Mouse (Mus musculus) myocyte (in vitro differentiated cells): ENCODE results near the gene Bcl9. TPM values are rescaled to one million over a fixed set of nuclear protein-coding genes. Genes with fewer than 3 reads are reported as not detected.

Experiments
- H3K27me3 ChIP-seq: one replicate; pipeline ENCODE4 v1.6.1; 2011; ENCODE audit not compliant: control insufficient read depth, insufficient read depth, insufficient read length
- H3K36me3 ChIP-seq: one replicate; pipeline ENCODE4 v1.6.1; 2011; ENCODE audit not compliant: control insufficient read depth, insufficient read depth
- H3K4me2 ChIP-seq: one replicate; pipeline ENCODE4 v1.6.1; 2011; ENCODE audit warnings: low read depth, control low read depth
- H3K4me3 ChIP-seq: one replicate; pipeline ENCODE4 v1.5.1; 2011; ENCODE audit warnings: mild to moderate bottlenecking, control low read depth, moderate library complexity
- H3K79me2 ChIP-seq: one replicate; pipeline ENCODE4 v1.6.1; 2011; ENCODE audit not compliant: control insufficient read depth, insufficient read depth
- H3ac ChIP-seq: one replicate; pipeline ENCODE4 v1.6.1; 2011; ENCODE audit not compliant: control insufficient read depth, insufficient read length
- CEBPB ChIP-seq: IDR thresholded peaks from 2 replicates; pipeline ENCODE4 v1.6.1; 2011; ENCODE audit warnings: mild to moderate bottlenecking, moderate library complexity; ENCODE audit not compliant: poor library complexity, insufficient read depth, severe bottlenecking
- E2F4 ChIP-seq: IDR thresholded peaks from one replicate; pipeline ENCODE4 v1.6.1; 2011; ENCODE audit warnings: mild to moderate bottlenecking, control low read depth, moderate library complexity; ENCODE audit not compliant: insufficient read depth
- MAX ChIP-seq: IDR thresholded peaks from one replicate; pipeline ENCODE4 v1.6.1; 2011; ENCODE audit warnings: low read depth, mild to moderate bottlenecking, control low read depth
- MYOD1 ChIP-seq, 3 experiments: IDR thresholded peaks; one replicate each; pipeline ENCODE4 v1.6.1; 2011; ENCODE audit warnings: control low read depth in 2 of 3, low read depth in 2 of 3, mild to moderate bottlenecking in 2 of 3, moderate library complexity in 1 of 3; ENCODE audit not compliant: insufficient read length in 2 of 3, control insufficient read depth in 1 of 3
- MYOG ChIP-seq, 3 experiments: IDR thresholded peaks; one replicate each; pipeline ENCODE4 v1.6.1; 2011; ENCODE audit warnings: control low read depth in 2 of 3, low read depth in 2 of 3, mild to moderate bottlenecking in 2 of 3; ENCODE audit not compliant: insufficient read length in 2 of 3, control insufficient read depth in 1 of 3, insufficient read depth in 1 of 3
- POLR2A ChIP-seq: IDR thresholded peaks from one replicate; pipeline ENCODE4 v1.6.1; 2011; ENCODE audit warnings: low read depth, mild to moderate bottlenecking, control low read depth, moderate library complexity; ENCODE audit not compliant: insufficient read length
- POLR2AphosphoS2 ChIP-seq: IDR thresholded peaks from one replicate; pipeline ENCODE4 v1.6.1; 2011; ENCODE audit warnings: low read depth, control low read depth; ENCODE audit not compliant: insufficient read length
- REST ChIP-seq: IDR thresholded peaks from one replicate; pipeline ENCODE4 v1.6.1; 2011; ENCODE audit warnings: mild to moderate bottlenecking, control low read depth, moderate library complexity; ENCODE audit not compliant: insufficient read depth, insufficient read length
- SRF ChIP-seq: IDR thresholded peaks from one replicate; pipeline ENCODE4 v1.6.1; 2011; ENCODE audit warnings: low read depth; ENCODE audit not compliant: control insufficient read depth, insufficient read length
- TCF12 ChIP-seq: IDR thresholded peaks from one replicate; pipeline ENCODE4 v1.6.1; 2011; ENCODE audit warnings: mild to moderate bottlenecking, control low read depth; ENCODE audit not compliant: poor library complexity, insufficient read depth, severe bottlenecking
- TCF3 ChIP-seq: IDR thresholded peaks from one replicate; pipeline ENCODE4 v1.6.1; 2011; ENCODE audit warnings: low read depth, control low read depth; ENCODE audit not compliant: insufficient read length
- USF1 ChIP-seq: IDR thresholded peaks from one replicate; pipeline ENCODE4 v1.6.1; 2011; ENCODE audit warnings: low read depth, mild to moderate bottlenecking, control low read depth, moderate library complexity
- polyA plus RNA-seq: library from polyadenylated mRNA; unstranded; fragments of >200 nt; fragmentation: generic; extraction: Trizol; gene quantifications from one replicate; pipeline ENCODE4 v1.2.1, GENCODE M21; 2012; ENCODE audit warnings: missing spikeins

Gene Bcl9
- polyA plus RNA-seq, 1 experiment: 5.7 TPM

DNA sequence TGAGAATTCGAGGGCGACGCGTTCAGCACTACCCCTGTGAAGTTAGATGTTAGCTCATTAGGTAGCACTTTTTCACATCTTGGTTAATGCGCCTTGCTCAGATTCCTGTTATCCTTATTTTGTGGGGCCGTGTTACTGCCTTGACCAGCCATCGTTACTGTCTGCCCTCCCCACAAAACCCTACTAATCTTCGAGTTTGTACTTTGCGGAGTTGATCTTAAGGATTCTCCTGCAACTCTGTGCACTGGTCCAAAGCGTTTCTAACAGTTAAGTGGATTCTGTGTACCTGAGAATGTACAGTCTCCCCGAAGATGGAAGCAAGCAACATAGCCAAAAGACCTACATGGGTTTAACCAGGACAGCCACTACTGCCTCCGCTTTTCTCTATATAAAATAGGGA lies 69.3 kb downstream of the Bcl9 start:
- Histone ChIP-seq H3K4me3 (peak overlapping the region; percentile 38), H3K27me3 (no peaks in the 10 kb centered on the region), H3K36me3 (no peaks in the 10 kb centered on the region), H3K4me2 (peak overlapping the region; percentile 93), H3K79me2 (no peaks in the 10 kb centered on the region), H3ac (no peak overlapping the region)
- no peak for TF ChIP-seq E2F4

DNA sequence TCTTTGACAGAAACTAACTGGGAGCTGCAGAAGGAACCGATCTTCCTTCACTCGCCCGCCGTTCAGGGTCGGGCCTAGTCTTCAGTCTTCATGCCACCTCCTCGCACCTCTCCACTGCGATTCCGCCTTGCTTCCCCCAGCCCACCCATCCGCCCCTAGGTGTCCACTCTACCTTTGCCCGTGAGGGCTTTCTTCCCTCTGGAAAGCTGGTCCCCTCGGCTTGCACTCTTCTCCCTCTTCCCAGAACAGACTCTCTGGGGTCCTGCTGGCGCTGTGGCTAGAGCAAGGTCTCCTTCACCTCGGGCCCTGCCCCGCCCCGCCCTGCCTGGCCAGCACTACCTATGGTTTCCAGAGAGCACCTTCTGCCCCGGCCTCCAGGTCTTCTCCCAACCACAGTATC lies 69.7 kb downstream of the Bcl9 start:
- no peaks in the 10 kb centered on the region for H3K36me3 ChIP-seq
- TF ChIP-seq TCF3: no peak
- no peak overlapping the region for H3ac ChIP-seq
- H3K79me2 ChIP-seq: no peaks in the 10 kb centered on the region
- peak overlapping the region; percentile 38 for H3K4me3 ChIP-seq
- peak overlapping the region; percentile 93 for H3K4me2 ChIP-seq
- no peaks in the 10 kb centered on the region for H3K27me3 ChIP-seq

DNA sequence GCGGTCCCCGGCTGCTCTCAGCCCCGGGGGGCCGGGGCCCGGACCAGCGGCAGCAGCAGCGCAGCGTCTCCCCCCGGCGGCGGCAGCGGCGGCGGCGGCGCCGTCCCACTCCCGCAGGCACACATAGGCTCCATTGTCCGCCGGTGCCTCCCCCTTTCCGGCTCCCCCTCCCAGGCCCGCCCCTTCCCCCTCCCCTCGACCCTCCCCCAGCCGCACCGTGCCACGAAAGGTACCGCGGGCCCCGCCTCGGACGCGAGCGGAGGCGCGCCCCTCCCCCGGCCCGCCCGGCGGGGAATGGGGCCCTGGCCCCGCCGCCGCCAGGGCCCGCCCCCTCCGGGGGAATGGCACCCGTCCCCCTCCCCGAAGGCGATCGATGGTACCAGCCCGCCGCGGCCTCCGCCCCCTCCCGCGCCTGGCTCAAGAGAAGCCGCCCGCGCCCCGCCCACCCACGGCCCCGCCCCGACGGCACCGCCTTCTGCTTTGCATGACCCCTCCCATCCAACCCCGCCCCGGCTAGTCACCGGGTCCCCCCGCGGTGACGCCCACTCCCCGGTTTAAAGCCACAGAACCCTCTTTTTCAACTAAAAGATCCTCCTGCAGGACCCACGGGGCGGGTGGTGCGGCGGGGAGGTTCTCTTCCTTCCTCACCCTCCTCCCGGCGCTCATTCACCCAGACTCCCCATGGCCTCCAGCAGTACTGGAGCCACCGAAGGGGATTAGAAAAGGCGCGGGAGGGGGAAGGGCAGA lies 70.3 kb downstream of the Bcl9 start:
- peak overlapping the region; percentile 93 for H3K4me2 ChIP-seq
- H3K4me3 ChIP-seq: peak overlapping the region; percentile 38
- no peaks in the 10 kb centered on the region for H3K27me3 ChIP-seq
- H3K36me3 ChIP-seq: no peaks in the 10 kb centered on the region
- TF ChIP-seq MAX: no peak
- TF ChIP-seq POLR2A: peak; percentile 54
- TF ChIP-seq TCF12: no peak
- no peak for TF ChIP-seq REST
- no peak for TF ChIP-seq MYOG (IDR thresholded peaks at IDR 0.05; ENCODE audit: control insufficient read depth in 1 of 3, insufficient read depth in 1 of 3, insufficient read length in 2 of 3, low read depth in 2 of 3)
- TF ChIP-seq SRF: no peak
- peak overlapping the region; percentile 16 for H3ac ChIP-seq
- no peaks in the 10 kb centered on the region for H3K79me2 ChIP-seq

DNA sequence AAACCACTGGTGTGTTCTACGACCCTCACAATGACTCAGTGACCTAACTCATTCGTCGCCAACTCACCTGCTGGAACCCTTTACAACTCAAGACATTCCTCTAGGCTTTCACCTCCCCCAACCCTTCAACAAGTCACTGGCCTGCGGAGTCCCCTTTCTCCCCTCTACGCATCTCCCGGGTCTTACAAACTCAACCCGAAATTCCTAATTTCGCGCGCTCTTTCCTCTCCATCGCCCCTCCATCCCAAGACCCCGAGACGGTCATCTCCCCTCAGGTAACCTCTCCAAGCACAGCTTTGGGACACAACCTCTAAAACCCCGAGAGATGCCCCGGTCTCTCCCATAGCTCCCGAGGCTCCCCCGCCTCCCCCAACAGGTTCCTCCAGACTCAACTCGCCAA lies 71.0 kb downstream of the Bcl9 start:
- Histone ChIP-seq H3K79me2 (no peaks in the 10 kb centered on the region), H3K4me2 (peak overlapping the region; percentile 81), H3K36me3 (no peaks in the 10 kb centered on the region), H3K4me3 (peak overlapping the region; percentile 38), H3K27me3 (no peaks in the 10 kb centered on the region), H3ac (peak overlapping the region; percentile 16)
- TF ChIP-seq REST: no peak
- TF ChIP-seq CEBPB: no peak
- TF ChIP-seq USF1: no peak
- no peak for TF ChIP-seq POLR2AphosphoS2
- TF ChIP-seq MYOD1 (IDR thresholded peaks at IDR 0.05; ENCODE audit: control insufficient read depth in 1 of 3, insufficient read length in 2 of 3, low read depth in 2 of 3): no peak
- no peak for TF ChIP-seq POLR2A
- no peak for TF ChIP-seq MAX
- TF ChIP-seq MYOG (IDR thresholded peaks at IDR 0.05; ENCODE audit: control insufficient read depth in 1 of 3, insufficient read depth in 1 of 3, insufficient read length in 2 of 3, low read depth in 2 of 3): no peak
- TF ChIP-seq TCF3: no peak
- no peak for TF ChIP-seq E2F4
- no peak for TF ChIP-seq TCF12
- no peak for TF ChIP-seq SRF

DNA sequence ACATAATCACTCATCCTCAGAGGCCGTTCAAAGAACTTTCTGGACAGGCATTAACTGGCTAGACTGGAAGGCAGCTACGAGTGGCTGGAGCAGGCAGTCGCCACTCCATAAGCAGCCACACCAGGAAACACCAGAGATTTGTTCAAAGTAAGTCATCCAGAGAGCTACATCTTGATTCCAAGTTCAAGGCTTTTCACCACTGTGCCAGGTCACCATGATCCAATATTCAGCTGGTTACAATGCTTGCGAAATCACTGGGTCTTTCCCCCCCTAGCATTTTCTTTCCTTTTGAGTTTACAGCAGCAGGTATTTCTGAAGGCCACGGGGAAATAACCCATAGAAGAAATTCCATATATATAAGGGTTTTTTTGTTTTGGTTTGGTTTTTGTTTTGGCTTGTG lies 72.5 kb downstream of the Bcl9 start:
- no peaks in the 10 kb centered on the region for H3K27me3 ChIP-seq
- H3K4me3 ChIP-seq: no peak overlapping the region
- peaks cover 3% of the 10 kb centered on the region for H3K36me3 ChIP-seq
- TF ChIP-seq CEBPB (peak; percentile 37; the same call in 1 of the 2 replicates), SRF (no peak)
- no peak overlapping the region for H3ac ChIP-seq
- no peaks in the 10 kb centered on the region for H3K79me2 ChIP-seq
- no peak overlapping the region for H3K4me2 ChIP-seq

DNA sequence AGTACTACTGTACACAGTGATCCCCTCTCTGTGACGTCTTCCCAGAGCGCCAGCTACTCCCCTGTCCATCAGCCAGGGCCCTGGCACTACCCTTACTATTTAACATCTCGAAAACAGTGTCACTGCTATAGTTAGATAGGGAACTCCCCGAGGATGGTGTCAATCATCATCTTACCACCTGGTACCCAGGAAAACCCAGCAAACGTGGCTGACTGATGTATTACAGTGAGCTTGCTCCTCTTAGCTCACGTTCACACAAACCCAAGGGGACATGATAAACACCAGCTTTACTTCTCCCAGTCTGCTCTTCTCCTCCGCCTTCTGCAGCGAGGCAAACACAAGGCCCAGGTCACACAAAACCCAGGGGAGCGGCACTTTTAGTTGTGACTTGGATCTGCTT lies 74.5 kb downstream of the Bcl9 start:
- TF ChIP-seq TCF12 (no peak), TCF3 (no peak), REST (no peak), MYOD1 (IDR thresholded peaks at IDR 0.05; ENCODE audit: control insufficient read depth in 1 of 3, insufficient read length in 2 of 3, low read depth in 2 of 3) (no peak), USF1 (no peak), MYOG (IDR thresholded peaks at IDR 0.05; ENCODE audit: control insufficient read depth in 1 of 3, insufficient read depth in 1 of 3, insufficient read length in 2 of 3, low read depth in 2 of 3) (no peak), POLR2AphosphoS2 (no peak), MAX (no peak), SRF (no peak), CEBPB (no peak), E2F4 (no peak), POLR2A (no peak)
- Histone ChIP-seq H3K4me3 (no peak overlapping the region), H3ac (no peak overlapping the region), H3K79me2 (no peaks in the 10 kb centered on the region), H3K36me3 (peaks cover 11% of the 10 kb centered on the region), H3K4me2 (no peak overlapping the region), H3K27me3 (no peaks in the 10 kb centered on the region)
